In genomic region chr19:37433895-37434262, GRCm38 (mm10) we compare ENCODE assay signal across 8 mouse cellular contexts. TPM values are rescaled to one million over a fixed set of nuclear protein-coding genes. Genes with fewer than 3 reads are reported as not detected.
DNase-seq lines count a peak whose midpoint lies in the region; ATAC-seq lines count a peak whose summit lies in the region.

No protein-coding gene starts in this region.

- 2% methylated on average over 14 of the region's 14 CpGs for WGBS in forebrain, embryonic 16.5 days
- WGBS in midbrain, embryonic 12.5 days: 1% methylated on average over 14 of the region's 14 CpGs

- H3K27me3 ChIP-seq in forebrain, embryonic 16.5 days (replicated peaks; ENCODE audit: control insufficient read depth, insufficient read depth, low read length): peaks cover 67% of the 10 kb centered on the region
- peaks cover 80% of the 10 kb centered on the region for H3K27me3 ChIP-seq in midbrain, embryonic 12.5 days

- peaks cover 17% of the 10 kb centered on the region for H3K4me1 ChIP-seq in forebrain, embryonic 16.5 days (replicated peaks; ENCODE audit: control insufficient read depth, insufficient read depth, low read length)
- peaks cover 16% of the 10 kb centered on the region for H3K4me1 ChIP-seq in midbrain, embryonic 12.5 days

- no peak overlapping the region for H3K9ac ChIP-seq in forebrain, embryonic 16.5 days (replicated peaks; ENCODE audit: low read depth, low read length)
- no peak overlapping the region for H3K9ac ChIP-seq in midbrain, embryonic 12.5 days (replicated peaks)

- no peaks in the 10 kb centered on the region for H3K36me3 ChIP-seq in forebrain, embryonic 16.5 days (ENCODE audit: control insufficient read depth, insufficient read depth)
- no peaks in the 10 kb centered on the region for H3K36me3 ChIP-seq in midbrain, embryonic 12.5 days

- peak overlapping the region; percentile 41 for H3K4me2 ChIP-seq in forebrain, embryonic 16.5 days (ENCODE audit: low read length)
- peak overlapping the region; percentile 54 for H3K4me2 ChIP-seq in midbrain, embryonic 12.5 days (replicated peaks)

- H3K4me3 ChIP-seq in forebrain, embryonic 16.5 days (replicated peaks; ENCODE audit: low read length): peak overlapping the region; percentile 1; the same call in 1 of the 2 replicates
- H3K4me3 ChIP-seq in midbrain, embryonic 12.5 days: peak overlapping the region; percentile 44

- H3K27ac ChIP-seq in forebrain, embryonic 16.5 days (ENCODE audit: low read length): no peak overlapping the region
- H3K27ac ChIP-seq in midbrain, embryonic 12.5 days (replicated peaks): no peak overlapping the region

- peak; percentile 8 for DNase-seq in gastrocnemius, postnatal 14 days
- no peak for DNase-seq in gastrocnemius, postnatal 10 days
- DNase-seq in R1 (ENCODE audit: low read depth, low spot score): peak; percentile 62
- peak; percentile 29 for DNase-seq in kidney, postnatal 14 days
- no peak for DNase-seq in Muller cell, postnatal 12 days (ENCODE audit: inconsistent ontology term)

- ATAC-seq in forebrain, embryonic 16.5 days: peak; percentile 16; the same call in 1 of the 2 replicates
- 0 out of 2 replicates have a peak, but pooled peaks have one; percentile 19 for ATAC-seq in midbrain, embryonic 12.5 days (ENCODE audit: low FRiP score, low read depth)
- ATAC-seq in CD4-positive, CD25-positive, alpha-beta regulatory T cell, adult 4 months: no peak

- intact Hi-C loops in gastrocnemius, postnatal 14 days (cut with DNase I; ENCODE audit: low total_unique reads): no loop called here

- H3K9me3 ChIP-seq in forebrain, embryonic 16.5 days (ENCODE audit: control insufficient read depth, low read length): no peaks in the 10 kb centered on the region
- H3K9me3 ChIP-seq in midbrain, embryonic 12.5 days: no peaks in the 10 kb centered on the region

RNA-seq across cellular contexts. Expression of gene Hhex, which starts 0.7 kb away (rescaled TPM):
- total RNA-seq in gastrocnemius, postnatal 14 days (2021): 1 to 10 TPM; 3.4 to 3.9 TPM
- 1 to 10 TPM; 3.5 to 5.7 TPM for total RNA-seq in gastrocnemius, postnatal 10 days (2021)
- polyA plus RNA-seq in forebrain, embryonic 16.5 days (2015; fragmentation: Nextera tagmentation; extraction: Ambion mirVana): 3.3 and 5.1 TPM in 2 replicates
- 6.5 and 7.8 TPM in 2 replicates for polyA plus RNA-seq in midbrain, embryonic 12.5 days (2016; fragmentation: Nextera tagmentation; extraction: Ambion mirVana)
- under 1 TPM; 0.16 to 0.39 TPM for polyA plus RNA-seq in CD4-positive, CD25-positive, alpha-beta regulatory T cell, adult 4 months (2017; shearing (Covaris generic))

RNA-seq across cellular contexts. Expression of gene Kif11, which starts 57.7 kb away (rescaled TPM):
- total RNA-seq in gastrocnemius, postnatal 14 days (2021): 1 to 10 TPM; 3.2 to 3.6 TPM
- 10 to 100 TPM in 1 of 2 experiments, 1 to 10 TPM in 1; 8.4 to 10.2 TPM for total RNA-seq in gastrocnemius, postnatal 10 days (2021)
- polyA plus RNA-seq in forebrain, embryonic 16.5 days (2015; fragmentation: Nextera tagmentation; extraction: Ambion mirVana): 30.2 and 37.9 TPM in 2 replicates
- 78.1 and 79.3 TPM in 2 replicates for polyA plus RNA-seq in midbrain, embryonic 12.5 days (2016; fragmentation: Nextera tagmentation; extraction: Ambion mirVana)
- 1 to 10 TPM; 3.0 to 6.9 TPM for polyA plus RNA-seq in CD4-positive, CD25-positive, alpha-beta regulatory T cell, adult 4 months (2017; shearing (Covaris generic))

Comparison
In these comparisons a context has a peak if more than half of its experiments do, and no peak if none do; other contexts are left out.
1. DNase-seq: peak in gastrocnemius, postnatal 14 days (single experiment), R1 (single experiment) and kidney, postnatal 14 days (single experiment); none in gastrocnemius, postnatal 10 days (single experiment) and Muller cell, postnatal 12 days (single experiment).